Mouse (Mus musculus): ENCODE results near the gene Gltpd2. TPM values are rescaled to one million over a fixed set of nuclear protein-coding genes. Genes with fewer than 3 reads are reported as not detected.
"Not testable (repeated sequence)": the region's sequence is repeated elsewhere in the genome, so short reads cannot be mapped to it uniquely, and the experiment has no call there.

The Gltpd2 gene
- total RNA-seq (2021) = 1.2 TPM in 1 of 2 replicates, not detected in the other
- long read RNA-seq, transcript Gltpd2-201 (3 exons, 1,216 nt) = major isoform, 28 of 44 reads
- long read RNA-seq, partial matches to known transcripts = 8 of 44 reads
- long read RNA-seq, other reads (novel, unspliced or antisense) = 5 of 44 reads

DNA sequence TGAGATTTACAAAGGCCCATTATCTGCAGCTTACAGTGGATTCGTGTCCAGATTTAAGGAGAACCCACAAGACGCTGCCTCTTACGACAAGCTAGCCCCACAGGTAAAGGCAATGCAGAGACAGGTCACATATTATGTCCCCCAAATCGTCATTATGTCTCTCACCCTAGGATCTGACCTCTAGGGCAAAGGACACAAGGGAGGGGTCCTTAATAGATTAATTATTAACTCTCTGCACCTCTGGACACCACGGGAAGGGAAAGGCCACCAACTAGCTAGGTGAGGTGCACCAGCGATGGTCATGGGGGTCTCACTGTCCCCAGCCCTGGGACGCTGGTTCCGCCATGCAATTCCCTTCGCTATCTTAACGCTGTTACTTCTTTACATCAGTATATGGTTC lies at the start of gene Gltpd2:
Gene Gltpd2 (plus strand): TSS at position 274 of the 400 bp plus-strand sequence.
- no peak for DNase-seq

DNA sequence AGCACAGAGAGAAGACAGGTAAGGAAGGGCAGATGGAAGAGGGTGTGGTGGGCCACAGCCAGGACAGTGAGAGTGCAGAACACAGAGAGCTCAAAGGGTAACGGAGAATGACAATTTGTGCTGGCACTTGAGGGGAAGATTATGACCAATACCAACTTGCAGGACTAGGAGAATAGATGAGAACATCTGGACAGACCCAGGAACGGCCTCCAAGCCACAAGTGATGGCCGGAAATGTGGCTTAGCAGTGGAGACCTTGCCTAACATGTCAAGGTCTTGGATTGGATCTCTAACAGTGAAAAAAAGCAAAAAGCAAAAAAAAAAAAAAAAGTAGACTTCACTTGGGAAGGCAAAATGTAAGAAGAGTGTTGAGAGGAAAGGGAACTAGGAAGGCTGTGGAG lies 49.2 kb upstream of the Gltpd2 start:
- no peak for DNase-seq

GRCm38 (mm10) chr11:70472716-70473115 lies 46.3 kb upstream of the Gltpd2 start:
- no peak for DNase-seq

GRCm38 (mm10) chr11:70473291-70473690 lies 45.7 kb upstream of the Gltpd2 start:
- not testable (repeated sequence) for DNase-seq

- no peak for DNase-seq
These were observed 44.0 kb upstream of the Gltpd2 start for GRCm38 (mm10) chr11:70474872-70475534.

DNA sequence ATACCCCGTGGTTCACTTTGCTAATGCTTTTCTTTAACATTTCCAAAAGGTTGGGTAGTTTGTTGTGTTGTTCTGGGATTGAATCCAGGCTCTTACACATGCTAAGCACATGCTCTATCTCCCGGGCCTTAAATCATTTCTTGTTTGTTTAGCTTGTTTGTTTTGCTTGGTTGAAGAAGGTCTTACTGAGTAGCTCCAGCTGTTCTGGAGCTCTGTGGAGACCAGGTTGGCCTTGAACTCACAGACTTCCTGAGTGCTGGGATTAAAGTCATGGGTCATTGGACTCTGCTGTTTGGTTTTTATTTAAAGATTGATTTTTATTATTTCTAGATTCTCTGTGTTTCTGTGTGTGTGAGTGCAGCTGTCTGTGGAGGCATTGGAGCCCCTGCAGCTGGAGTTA lies 33.5 kb upstream of the Gltpd2 start:
- DNase-seq = no peak

DNA sequence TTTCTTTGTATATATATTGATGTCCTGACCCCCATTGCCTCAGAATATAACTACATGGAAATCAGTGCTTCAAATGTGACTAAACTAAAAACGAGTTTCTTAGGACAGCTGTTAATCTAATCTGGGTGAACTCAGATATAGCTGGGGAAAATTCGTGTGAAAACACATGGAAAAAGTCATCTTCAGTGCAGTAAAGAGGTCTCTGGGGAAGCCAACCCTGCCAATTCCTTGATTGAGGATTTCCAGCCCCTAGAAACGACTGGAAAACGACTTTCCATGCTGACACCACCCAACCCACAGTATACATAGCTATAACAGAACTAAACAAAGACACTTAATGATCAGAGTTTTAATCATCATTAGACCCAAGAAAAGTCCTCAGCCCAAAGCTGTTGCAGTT lies 31.2 kb upstream of the Gltpd2 start:
- no peak for DNase-seq

GRCm38 (mm10) chr11:70489138-70489537 lies 29.9 kb upstream of the Gltpd2 start:
- DNase-seq = no peak

- DNase-seq = no peak
These were observed 29.3 kb upstream of the Gltpd2 start for GRCm38 (mm10) chr11:70489684-70490083.

- DNase-seq = peak; percentile 77
These were observed 19.2 kb upstream of the Gltpd2 start for GRCm38 (mm10) chr11:70499566-70500475.

GRCm38 (mm10) chr11:70500476-70500812 lies 18.6 kb upstream of the Gltpd2 start:
- no peak for DNase-seq

- no peak for DNase-seq
These were observed 17.0 kb upstream of the Gltpd2 start for GRCm38 (mm10) chr11:70502018-70502417.

GRCm38 (mm10) chr11:70504970-70505369 lies 14.0 kb upstream of the Gltpd2 start, which contains the start of gene Tm4sf5:
Tm4sf5 (plus strand) TSS chr11:70505244.
- DNase-seq = no peak

- peak; percentile 67 for DNase-seq
These were observed 12.6 kb upstream of the Gltpd2 start for GRCm38 (mm10) chr11:70506385-70506784.

GRCm38 (mm10) chr11:70506962-70507515 lies 12.0 kb upstream of the Gltpd2 start:
- DNase-seq = no peak

- DNase-seq = peak; percentile 23
These were observed 9.0 kb upstream of the Gltpd2 start for GRCm38 (mm10) chr11:70509753-70510564.

- DNase-seq = no peak
These were observed 7.8 kb upstream of the Gltpd2 start for GRCm38 (mm10) chr11:70511242-70511641.

DNA sequence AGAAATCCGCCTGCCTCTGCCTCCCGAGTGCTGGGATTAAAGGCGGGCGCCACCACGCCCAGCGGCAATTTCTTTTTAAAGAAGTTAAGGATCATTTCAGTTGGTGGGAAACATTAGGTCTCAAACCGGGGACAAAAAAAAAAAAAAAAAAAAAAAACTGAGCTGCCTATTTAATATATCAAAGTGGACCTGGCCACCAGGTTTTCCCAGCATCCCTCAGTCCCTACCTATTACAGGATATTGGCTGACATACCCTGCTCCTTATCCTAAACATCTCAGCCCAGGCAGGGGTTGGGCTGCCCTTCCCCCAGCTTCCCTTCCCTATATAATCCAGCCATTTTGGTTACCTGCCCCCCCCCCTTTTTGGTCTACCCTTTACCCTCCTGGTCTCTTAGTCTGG lies 7.2 kb upstream of the Gltpd2 start:
- no peak for DNase-seq

DNA sequence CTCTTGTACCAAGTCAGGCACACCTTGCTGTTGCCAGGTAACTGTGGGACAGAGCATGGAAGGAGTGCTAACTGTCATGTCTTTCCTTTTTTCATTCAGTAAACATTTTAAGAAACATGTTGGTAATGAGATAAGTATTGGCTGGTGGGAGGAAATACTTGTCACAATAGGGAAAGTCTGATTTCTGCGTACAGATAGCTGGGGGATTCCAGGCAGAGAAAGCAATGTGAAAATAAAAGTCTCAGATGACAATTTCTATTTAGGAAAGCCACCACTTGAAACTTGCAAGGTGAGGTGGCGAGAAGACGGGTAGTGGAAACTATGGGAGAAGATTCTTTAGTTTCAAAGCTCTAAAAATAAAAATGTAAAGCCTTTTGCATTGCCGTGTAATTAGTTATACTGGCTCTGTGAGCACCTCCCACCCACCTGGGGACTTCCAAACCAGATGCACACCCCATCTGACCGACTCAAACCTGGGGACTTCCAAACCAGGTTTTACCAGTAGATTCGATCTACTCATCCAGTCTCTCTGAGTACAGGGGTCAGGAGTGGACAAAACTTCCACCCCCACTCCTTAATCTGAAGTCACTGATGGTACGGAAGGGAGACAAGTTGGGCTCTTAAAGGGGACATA lies 6.2 kb upstream of the Gltpd2 start:
- no peak for DNase-seq

- no peak for DNase-seq
These were observed 5.5 kb upstream of the Gltpd2 start for GRCm38 (mm10) chr11:70513520-70513919.

GRCm38 (mm10) chr11:70514288-70514687 lies 4.7 kb upstream of the Gltpd2 start, which contains the start of gene Vmo1:
Vmo1 (minus strand) TSS chr11:70514616.
- DNase-seq = no peak
